Mouse (Mus musculus): ENCODE results near the gene Ptprg.

Gene Ptprg

DNA sequence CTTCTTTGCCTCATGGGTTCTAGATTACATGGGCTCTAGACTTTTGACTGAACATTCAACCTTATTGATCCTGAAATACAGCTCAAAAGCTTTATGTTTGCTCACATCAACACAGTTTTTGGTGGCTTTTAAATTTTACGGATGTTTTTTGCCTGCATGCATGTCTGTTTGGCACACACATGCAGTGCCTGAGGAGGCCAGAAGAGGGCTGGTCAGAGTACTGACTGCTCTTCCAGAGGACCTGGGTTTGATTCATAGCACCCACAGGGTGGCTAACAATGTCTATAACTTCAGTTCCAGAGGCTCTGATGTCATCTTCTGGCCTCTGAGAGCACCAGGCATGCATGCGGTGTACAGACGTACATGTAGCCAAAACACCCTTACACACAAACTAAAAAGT lies 12.0 kb downstream of the Ptprg start:
- DNase-seq, result no peak

DNA sequence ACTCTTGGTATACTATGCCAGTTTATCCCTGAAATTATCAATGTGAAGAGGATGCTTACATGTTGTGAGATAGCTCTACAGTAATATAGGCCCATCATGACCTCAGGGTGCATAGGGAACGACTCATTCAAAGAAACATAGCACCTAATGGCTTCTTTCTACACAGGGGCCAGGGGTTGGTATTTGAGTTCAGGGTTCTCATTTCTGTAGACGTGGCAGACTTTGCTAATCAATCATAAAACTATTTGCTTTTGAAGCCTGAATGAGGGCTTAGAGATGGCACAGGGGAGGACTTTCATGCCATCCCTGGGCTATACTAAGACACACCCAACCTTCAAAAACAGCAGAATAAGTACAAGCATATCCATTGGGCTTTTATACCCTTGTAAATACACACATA lies 16.4 kb downstream of the Ptprg start:
- no peak for DNase-seq

DNA sequence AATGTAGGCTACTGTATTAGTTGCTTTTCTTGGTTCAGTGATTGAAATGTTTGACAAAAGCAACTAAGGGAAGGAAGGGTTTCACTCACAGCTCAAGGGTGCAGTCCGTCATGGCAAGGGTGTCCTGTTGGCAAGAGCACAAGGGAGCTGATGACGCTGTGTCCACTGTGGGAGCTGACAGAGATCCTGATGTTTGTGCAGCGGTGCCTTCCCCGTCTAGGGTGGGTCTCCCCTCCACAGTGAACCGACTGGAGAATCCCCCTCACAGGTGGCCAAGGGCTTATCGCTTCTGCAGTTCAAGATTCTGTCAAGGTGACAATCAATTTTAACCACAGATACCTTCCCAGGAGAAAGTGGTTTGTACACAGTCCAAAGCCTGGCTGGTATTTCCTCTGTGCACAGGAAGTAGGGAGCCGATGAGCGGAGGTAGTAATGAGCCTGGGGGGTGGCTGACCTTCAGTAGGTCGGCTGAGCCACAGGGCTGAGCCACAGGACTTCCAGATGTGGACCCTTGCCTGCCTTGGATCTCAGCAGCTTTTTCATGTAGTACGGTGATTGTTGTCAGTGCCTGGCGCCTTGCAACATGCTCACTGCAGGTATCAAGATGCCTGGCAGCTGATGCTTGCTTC lies 18.5 kb downstream of the Ptprg start:
- peak in 1 of 2 experiments; percentile 18 for DNase-seq

DNA sequence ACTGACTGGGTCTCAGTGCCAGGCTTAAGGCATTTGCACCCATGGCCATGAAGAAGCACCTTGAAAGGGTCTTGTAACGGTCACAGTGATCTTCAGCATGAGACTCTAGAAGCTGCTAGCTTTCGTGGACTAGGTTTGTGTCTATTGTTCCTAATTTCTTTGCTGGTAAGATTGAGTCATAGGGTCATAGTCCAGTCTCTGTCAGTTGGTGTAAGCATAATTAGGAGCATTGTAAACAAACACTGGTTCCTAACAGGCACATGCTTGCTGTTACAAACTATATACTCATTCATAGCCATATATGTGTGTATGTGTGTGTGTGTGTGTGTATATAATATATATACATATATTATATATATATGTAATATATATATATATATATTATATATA lies 19.1 kb downstream of the Ptprg start:
- DNase-seq, result no peak

DNA sequence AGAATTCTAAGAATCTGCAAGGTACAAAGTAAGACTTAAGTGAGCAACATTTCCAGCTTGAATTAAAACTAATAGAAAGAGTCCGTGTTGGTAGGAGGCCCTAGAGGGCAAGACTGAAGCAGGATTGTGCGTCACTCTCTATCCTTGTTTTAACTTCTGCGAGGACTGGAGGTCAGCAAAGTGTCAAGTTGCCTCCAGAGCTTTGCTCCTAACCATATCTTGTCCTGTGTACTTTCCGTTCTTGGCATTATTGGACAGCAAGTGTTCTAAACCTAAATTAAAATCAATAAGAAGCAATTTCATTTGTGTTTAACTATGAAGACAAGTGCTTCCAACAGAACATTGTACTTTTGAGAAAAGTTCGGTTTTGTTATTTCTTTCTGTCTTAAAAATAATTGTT lies 20.4 kb downstream of the Ptprg start:
- DNase-seq, result no peak

DNA sequence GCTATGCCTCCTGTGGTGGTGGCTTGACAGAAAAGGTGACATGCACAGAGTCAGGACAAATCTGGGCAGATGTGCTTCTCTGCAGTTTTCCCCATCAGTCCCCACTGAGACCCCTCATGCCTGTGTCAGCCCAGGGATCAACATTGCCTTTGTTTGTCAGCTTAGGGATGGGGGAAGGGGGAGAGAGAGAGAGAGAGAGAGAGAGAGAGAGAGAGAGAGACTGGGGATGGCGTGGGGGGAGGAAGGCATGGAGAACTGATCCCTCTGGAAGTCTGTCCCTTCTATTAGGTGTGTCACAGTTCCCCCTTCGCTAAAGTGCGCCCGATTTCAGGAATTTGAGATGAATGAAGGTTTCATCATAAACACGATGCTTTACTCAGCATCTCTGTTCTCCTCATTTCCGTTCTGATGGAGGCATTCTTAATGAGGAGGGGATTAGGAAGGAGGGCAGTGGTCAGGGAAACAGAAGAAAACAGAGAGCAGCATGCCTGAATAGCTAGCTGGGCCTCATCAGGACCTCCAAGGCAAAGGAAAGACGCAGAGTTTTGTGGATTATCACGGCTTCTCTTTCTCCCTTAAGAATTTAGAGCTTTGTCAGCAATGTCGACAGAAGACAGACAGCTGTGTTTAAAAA lies 24.1 kb downstream of the Ptprg start:
- DNase-seq, result no peak

DNA sequence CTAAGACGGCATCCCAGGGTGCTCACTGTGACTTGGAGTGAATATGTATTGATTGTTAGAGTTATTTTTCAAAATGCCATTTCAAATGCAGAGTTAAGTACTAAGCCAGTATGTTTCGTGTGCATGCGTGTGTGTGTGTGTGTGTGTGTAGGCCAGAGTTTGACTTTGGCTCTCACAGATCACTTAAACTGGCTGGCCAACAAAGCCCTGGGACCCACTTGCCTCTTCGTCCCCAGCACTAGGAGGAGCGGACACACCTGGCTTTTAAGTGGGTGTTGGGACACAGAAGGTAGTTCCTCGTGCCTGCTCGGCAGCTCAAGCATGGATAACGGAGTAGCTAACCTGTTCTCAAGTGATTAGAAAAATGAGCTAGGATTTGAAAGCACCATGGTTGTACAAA lies 24.6 kb downstream of the Ptprg start:
- no peak for DNase-seq

DNA sequence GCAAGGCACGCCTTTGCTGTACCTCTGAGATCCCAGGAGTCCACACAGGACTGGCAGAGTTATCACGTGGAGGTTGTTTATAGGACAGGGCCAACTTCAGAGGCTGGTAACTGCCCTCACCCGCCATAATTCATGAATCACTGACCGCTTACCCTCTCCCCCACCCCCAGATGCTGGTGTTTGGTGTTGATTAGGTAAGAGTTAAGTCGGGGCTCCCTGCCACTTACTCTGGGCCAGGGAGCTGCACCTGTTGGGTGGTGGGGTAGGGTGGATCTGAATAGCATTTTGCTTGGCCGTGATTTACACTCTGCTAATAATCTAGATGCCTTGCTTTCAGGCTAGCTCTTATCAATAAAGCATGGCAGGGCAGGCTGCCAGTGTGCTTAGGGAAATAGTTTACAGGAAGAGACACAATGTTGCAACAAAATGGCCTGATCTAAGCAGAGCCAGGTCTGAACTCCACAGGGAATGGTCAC lies 25.2 kb downstream of the Ptprg start:
- peak in 1 of 2 experiments; percentile 22 for DNase-seq

DNA sequence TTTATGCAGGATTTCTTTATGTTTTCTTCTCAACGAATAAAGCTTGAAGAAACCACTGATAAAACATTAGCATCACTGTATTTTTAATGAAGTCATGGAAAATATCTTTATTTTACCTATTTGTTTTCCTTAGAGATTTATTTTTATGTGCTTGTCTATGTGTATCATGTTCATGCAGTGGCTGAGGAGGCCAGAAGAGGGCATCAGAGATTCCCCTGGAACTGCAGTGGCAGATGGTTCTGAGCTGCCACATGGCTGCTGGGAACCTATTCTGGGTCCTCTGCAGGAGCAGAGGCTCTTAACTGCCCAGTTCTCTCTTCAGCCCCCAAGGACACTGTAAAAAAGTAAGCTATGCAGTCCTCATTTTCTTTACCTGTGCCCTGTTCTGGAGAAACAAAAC lies 26.6 kb downstream of the Ptprg start:
- DNase-seq, result no peak

DNA sequence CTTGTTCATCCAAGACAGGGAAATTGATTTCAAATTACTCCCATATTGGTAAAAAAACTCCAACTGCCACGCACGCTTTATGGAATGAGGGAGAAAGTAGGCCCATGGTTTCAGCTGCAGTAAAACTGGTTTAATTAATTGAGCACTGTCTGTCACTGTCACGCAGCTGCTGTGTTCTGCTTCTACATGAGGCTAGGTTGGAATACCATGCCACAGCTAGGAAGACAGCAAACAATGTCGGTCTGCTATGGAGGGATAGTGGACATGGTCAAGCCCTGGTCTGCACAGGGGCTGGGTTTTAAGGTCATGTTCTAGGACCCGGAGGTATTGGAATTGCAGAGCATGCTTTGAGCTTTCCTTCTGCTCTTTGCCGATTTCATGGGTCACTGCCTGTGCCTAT lies 30.9 kb downstream of the Ptprg start:
- no peak for DNase-seq

DNA sequence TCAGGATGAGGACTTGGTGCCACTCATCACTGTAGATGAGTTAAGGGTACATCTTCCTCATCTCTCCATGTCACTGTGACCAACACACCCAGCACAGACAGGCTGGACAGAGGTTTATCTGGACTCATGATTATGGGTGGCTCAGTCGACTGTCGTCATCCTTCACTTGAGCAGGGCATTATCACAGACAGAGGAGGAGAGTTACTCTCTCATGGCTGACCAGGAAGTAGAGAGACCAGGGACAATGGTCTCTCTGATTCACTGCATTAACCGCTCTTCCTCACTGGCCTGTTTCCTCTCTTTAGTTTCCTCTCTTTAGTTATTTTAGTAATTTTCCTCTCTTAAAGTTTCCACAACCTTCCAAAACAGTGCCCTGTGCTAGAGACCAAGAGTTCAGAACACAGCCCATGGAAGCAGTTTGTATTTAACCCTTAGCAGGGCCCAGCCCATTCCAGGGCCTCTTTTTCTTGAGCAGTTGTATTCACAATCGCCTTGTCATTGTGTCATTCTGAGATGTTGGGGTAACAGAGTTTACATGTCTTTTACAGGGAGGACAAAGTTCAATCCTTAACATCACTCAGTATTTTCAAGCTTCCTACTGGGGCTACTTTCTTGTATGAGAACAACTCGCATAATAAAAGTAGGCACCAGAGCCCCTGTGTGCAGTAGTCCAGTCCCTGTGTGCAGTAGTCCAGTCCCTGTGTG lies 31.7 kb downstream of the Ptprg start:
- DNase-seq, result no peak

DNA sequence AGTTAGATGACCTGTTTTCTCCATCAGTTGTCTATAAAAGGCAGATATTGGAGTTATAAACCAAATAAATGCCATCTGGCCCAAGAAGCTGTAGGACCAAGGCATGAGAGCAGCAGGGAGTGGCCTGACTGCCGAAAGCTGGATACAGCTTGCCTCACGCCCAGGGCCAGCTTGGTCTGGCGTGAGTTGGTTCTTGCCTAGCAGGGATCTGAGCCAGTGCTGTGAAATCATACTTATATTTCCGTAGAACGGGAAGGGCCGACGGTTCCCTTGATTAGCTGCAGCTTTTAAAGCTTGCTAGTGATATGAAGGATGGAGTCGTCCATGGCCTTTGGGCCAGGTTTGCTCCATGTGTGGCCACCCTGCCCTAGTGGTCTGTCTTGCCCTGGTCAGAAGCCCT lies 37.1 kb downstream of the Ptprg start:
- DNase-seq, result peak in 1 of 2 experiments; percentile 17

DNA sequence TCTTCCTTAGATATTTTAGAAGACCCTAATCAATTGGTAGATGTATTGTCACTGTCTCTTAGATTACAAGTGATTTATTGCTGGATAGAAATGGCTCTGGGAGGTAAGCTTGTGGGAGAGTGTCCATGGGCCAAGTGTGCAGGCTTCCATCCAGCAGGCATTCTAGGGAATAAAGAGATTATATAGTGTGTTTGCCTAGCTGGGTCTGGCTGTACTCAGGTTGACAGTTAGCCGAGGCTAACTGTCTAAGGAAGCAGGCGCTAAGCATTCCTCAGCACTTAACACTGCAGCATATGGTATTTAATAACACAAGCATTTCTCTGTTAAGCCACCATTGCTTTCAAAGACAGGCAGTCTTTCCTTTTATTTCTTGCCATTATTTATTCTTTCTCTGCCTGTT lies 39.3 kb downstream of the Ptprg start:
- DNase-seq, result no peak

DNA sequence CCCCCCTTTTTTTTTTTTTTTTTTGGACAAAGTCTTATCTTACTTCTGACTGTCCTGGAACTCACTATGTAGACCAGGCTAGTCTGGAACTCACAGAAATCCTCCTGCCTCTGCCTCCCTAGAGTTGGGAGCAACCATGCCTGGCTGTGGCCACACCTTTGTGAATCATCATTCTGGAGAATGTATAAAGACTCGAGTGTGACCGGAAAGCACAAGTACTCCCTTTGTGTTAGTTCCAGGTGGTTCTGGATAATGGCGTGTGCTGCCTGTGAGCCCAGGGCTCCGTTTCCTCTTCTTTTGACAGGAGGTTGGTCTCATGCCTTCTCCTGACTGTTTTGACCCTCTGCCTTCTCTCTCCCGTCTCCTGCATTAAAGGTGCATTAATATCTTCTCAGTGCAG lies 41.0 kb downstream of the Ptprg start:
- DNase-seq, result no peak

DNA sequence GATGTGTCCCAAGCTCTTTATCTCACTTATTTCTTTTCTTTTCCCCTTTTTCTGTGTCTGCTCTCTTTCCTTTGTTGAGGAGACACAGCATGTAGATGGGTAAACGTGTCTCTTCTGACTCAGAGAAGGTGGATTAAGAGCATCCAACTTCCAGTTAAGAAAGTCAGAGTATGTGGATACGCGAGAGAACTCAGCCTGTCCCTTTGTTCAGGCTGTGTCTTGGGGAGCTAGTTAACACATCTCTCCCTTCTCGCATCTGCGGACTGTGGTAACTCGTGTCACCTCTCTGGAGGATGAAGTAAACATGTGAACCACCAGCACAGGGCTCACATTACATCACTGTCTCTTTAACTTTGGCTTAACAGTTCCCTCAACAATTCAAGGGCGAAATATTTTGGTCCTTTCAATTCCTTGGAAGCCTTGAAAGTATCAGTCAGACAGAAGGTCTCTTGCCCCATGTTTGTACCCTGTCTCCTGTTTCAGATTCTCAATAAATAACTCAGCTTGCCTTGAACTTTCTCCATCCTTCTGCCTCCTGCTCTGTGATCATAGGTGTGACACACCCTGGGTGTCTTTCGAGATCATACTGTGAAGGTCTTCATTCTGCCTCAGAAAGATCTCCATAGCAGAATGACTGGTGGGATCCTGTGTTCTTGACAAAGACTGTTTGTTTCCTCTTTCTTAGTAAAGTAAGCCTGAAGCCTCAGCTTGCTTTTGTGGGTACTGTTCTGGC lies 51.0 kb downstream of the Ptprg start:
- no peak for DNase-seq

DNA sequence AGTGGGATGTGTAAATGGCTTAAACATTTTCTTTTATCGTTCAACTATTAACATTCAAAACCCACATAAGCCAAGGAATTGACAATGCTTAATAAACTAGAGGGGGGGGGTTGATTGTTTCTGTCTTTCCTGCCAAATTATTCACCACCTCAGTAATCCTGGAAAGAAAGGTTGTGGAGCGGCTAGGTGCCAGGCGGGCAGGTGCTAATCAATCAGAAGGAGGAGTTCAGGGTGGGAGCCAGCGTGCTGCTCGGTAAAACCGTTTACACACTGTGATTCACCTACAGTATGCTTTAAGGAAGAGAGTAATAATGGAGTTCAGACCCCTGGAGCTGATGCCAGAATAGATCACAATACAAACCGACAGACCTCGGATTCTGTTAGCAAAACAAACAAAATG lies 55.0 kb downstream of the Ptprg start:
- DNase-seq, result no peak

DNA sequence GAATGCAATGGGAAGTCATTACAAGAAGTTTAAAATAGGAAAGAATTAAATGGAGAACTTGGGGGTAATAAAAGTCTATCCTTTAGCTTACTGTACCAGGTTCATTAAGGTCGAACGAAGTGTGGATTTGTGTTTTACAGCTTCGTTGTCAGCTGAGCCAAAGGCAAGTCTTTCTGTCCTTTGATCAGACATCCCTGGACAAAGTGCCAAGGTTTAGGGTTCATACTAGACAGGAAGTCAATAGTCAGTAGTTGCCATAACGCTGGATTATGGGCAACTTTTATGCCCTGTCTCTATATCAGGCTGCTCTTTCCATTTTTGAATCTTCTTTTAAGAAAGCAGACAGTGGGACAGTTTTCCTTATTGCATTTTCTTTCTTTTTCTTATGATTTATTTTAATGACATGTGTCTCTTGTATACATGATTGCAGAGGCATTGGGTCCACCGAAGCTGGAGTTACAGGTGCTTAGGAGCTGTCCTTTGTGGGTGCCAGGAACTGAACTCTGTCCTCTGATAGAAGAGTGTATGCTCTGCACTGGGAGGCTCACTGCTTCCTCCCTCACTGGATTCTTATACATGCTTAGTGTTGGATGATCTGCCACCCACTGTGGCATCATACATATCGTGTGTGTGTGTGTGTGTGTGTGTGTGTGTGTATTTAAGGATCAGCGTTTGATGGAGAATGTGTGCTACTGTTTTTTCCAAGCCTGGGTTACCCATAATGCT lies 56.7 kb downstream of the Ptprg start:
- no peak for DNase-seq

DNA sequence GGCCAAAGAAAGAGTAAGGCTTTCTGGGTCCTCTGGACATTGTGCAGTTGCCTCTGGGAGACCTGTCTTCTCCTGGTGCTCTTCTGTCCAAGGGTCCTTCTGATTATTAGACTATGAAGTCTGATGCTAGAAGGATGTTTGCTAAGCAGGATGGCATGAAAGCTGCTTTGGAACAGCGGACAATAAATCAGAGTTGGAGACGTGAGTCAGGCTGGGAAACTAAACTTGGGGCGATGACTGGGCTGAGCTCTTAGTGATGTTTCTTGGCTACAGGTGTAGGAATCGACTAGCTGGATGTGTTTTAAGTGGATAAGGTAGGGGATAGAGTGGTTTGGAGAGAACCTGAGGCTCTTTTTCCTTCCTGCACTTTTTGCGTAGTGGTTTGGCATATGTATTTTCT lies 59.1 kb downstream of the Ptprg start:
- no peak for DNase-seq

DNA sequence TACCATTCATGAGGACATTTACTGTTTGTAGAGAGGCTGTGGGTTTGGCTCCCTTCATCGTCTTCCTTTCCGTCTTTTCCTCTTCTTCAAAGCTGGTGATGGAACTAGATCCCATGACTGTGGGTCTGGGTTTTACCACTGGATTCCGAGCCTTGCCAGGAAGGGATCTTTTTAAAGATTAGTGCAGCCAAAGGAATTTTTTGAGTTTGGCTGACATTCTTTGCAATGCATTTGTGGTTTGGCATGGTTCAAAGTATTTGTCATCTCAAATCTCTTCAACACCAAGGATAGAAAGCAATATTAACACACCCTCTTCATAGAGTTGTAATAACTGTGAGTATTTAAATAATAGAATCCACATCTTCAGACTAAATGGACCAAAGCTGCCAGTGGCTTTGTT lies 59.8 kb downstream of the Ptprg start:
- DNase-seq, result no peak

DNA sequence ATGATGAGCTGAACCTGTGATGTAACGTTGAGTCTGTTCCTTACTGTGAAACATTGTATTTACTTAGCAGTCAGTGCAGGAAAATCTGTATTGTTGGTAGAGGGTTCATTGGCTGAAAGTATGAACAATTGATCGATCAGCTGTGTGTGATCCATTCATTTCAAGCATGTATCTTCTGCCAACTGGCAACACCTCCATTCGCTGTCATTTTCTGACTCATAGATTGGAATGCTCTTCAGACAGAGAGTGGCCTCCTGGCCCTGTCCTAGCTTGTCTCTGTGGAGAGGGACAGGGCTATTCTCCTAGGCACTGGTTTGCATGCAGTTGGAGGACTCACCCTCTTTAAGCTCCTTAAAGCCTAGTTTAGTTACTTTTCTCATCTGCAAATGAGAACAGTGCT lies 62.4 kb downstream of the Ptprg start:
- DNase-seq, result no peak

DNA sequence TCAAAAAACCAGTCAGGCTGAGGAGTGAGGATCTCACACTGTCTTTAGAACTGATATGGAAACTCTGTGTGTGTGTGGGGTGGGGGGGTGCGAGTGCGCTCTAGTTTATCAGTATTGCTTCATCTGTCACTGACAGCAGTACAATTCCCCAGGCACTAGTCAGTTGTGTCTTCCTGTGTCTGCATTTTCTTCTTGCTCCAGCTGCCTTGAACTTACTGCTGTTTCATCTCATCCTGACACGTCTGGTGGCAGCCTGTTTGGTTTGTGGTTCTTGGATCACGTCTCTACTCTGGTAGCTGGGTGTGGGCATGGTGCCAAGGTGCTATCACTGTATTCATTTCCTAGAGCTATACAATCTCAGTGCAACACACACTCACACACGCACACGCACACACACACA lies 64.0 kb downstream of the Ptprg start:
- DNase-seq, result peak; percentile 70 to 73

DNA sequence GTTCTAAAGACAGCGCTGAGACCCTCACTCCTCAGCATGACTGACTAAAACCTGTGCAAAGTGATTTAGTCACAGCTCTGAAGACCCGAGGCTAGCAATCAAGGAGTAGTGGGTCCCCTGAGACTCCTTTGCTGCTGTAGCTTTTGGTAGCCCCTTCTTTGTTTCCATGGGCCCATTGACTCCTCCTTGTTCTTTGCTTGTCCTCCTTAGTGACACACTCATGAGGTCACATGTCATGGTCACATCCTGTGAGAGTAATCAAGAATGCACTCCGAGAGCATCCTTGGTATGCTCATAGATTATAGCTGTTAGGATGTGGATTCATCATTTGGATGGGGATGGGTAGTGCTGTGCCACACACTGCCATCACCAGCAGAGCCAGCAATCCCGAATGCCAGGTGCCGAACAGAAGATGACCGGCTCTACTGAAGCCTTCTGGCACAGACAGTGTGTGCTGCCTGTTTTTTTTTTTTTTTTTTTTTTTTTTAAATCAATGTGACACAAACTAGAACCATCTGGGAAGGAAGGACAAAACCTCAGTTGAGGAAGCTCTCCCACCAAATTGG lies 64.9 kb downstream of the Ptprg start:
- no peak for DNase-seq

DNA sequence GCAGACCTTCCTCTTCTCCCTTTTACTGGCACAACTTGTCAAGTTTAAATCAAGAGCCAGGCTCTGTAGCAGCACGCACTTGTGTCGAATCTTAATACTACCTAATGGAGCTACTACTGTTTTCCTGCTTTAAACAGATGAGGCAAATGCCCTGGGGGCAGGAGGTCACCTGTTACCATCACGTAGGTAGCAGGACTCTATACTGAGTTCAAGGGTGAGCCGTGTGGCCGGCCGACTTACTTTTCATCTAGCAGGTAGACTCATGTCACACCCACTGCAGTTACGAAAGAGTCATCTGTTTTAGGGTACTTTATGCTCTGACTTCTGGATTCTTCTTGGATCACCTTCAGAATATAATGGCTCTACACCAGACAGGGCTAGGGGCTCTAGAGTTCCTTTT lies 66.3 kb downstream of the Ptprg start:
- DNase-seq, result no peak

Data from kidney, postnatal 4 days (tissue).